Mouse (Mus musculus): ENCODE measurements around the gene Glipr1l2.

DNA sequence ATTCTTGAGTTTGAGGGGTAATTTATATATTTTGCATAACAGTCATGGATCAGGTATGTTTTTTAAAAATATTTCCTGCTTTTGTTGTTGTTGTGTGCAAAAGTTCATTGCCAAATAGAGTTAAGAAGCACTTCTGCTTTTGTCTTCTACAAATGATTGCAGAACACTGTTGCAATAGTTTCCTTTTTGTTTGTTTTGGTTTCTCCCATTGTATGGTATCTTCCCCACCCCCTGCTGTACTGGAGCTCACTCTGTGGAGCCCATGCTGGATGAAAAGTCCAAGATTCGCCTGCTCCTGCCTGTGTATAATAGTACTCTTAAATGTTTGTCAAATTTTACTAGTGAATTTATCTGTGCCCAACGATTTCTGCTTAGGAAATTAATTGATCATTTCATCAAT, 56.7 kb downstream of the Glipr1l2 start:
- TF ChIP-seq POLR2A (IDR thresholded peaks at IDR 0.05; ENCODE audit: extremely low read depth, insufficient read depth, low read length) = no peak
- no peak for TF ChIP-seq CTCF (IDR thresholded peaks at IDR 0.05; ENCODE audit: extremely low read depth, insufficient read depth, low read length)
